Mouse (Mus musculus) cortical plate, adult 2 months (tissue): Measurements from ENCODE around the gene Prpf18. TPM values are rescaled to one million over a fixed set of nuclear protein-coding genes. Genes with fewer than 3 reads are reported as not detected.

Experiments used
- H3K27ac ChIP-seq: fragments of 200-500 bp; 2 replicates; pipeline ENCODE4 v1.5.1; 2012; ENCODE audit warnings: low read length, control low read depth, inconsistent platforms; ENCODE audit not compliant: insufficient read depth
- H3K4me1 ChIP-seq: fragments of 200-500 bp; 2 replicates; pipeline ENCODE4 v1.6.1; 2011; ENCODE audit warnings: low read length; ENCODE audit not compliant: control insufficient read depth, insufficient read depth
- H3K4me3 ChIP-seq: fragments of 200-500 bp; 2 replicates; pipeline ENCODE4 v1.5.1; 2011; ENCODE audit warnings: mild to moderate bottlenecking, low read length, control low read depth; ENCODE audit not compliant: insufficient read depth
- CTCF ChIP-seq: fragments of 200-500 bp; IDR thresholded peaks from 2 replicates; pipeline ENCODE4 v1.5.1; 2011; ENCODE audit warnings: mild to moderate bottlenecking, control low read depth, low read length; ENCODE audit not compliant: insufficient read depth; ENCODE audit errors: extremely low read depth
- POLR2A ChIP-seq: fragments of 200-500 bp; IDR thresholded peaks from 2 replicates; pipeline ENCODE4 v1.6.1; 2011; ENCODE audit warnings: mild to moderate bottlenecking, low read length, control low read depth; ENCODE audit not compliant: insufficient read depth; ENCODE audit errors: extremely low read depth
- polyA plus RNA-seq: library from polyadenylated mRNA; depleted of rRNA; stranded (reverse); fragments of >200 nt; gene quantifications from 2 replicates; pipeline ENCODE4 v1.2.3, GENCODE M21; 2012; rRNA removed

The Prpf18 gene
- 41.1 and 41.3 TPM in 2 replicates for polyA plus RNA-seq

- TF ChIP-seq CTCF, result peak; percentile 67
- peak; percentile 82 for TF ChIP-seq POLR2A
- Histone ChIP-seq H3K27ac (peak within 1 kb of the TSS; percentile 14), H3K4me3 (peak within 1 kb of the TSS; percentile 87), H3K4me1 (peaks cover 4% of the 10 kb centered on the region)
These were observed at the start of gene Prpf18 for GRCm38 (mm10) chr2:4651500-4652285. Gene Prpf18, minus strand, starts transcription at chr2:4652113.

DNA sequence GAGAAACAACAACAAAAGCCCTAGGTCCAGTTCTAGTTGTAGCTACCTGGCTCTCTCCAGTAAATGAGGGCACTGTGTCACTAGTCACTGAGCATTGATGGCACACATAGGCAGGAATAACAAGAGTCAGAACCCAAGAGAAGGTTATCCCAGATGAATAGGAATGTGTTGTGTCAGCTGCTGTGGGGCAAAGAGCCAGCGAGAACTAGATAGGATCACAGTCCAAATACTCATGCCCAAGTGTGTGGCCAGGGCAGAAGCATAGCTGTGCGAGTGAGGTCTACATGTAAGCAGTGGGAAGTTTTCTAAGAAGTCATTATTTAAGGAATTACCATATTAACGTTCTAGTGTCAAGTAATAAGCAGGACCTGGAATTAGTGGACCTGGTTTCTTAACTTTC lies 28.0 kb upstream of the Prpf18 start:
- no peak overlapping the region for H3K27ac ChIP-seq
- H3K4me1 ChIP-seq, result no peaks in the 10 kb centered on the region
- TF ChIP-seq POLR2A (no peak), CTCF (no peak)
- no peak overlapping the region for H3K4me3 ChIP-seq

GRCm38 (mm10) chr2:4671636-4672035 lies 19.7 kb upstream of the Prpf18 start:
- H3K4me3 ChIP-seq, result no peak overlapping the region
- H3K4me1 ChIP-seq, result no peaks in the 10 kb centered on the region
- TF ChIP-seq POLR2A (no peak), CTCF (no peak)
- no peak overlapping the region for H3K27ac ChIP-seq

GRCm38 (mm10) chr2:4669701-4670100 lies 17.8 kb upstream of the Prpf18 start:
- H3K4me1 ChIP-seq, result no peaks in the 10 kb centered on the region
- H3K27ac ChIP-seq, result no peak overlapping the region
- no peak overlapping the region for H3K4me3 ChIP-seq
- TF ChIP-seq POLR2A (no peak), CTCF (no peak)

DNA sequence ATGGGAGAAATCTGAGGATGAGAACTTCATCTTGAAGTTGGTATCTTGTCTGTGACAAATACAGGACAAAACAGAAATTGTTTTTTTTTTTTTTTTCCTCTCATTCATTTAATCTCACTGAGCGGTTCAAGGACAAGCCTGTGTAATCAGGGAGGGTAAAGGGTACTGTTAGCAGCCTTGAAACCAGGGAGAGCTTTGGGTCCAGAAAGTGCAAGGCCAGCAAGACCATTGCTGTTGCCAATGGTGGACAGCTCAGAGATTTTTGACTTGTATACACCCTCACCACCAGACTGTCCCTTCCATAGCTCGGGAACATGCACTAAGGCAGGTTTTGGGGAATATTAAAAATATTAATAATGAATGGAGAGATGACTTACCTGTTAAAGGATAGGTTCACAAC lies 16.7 kb upstream of the Prpf18 start:
- Histone ChIP-seq H3K4me3 (no peak overlapping the region), H3K4me1 (no peaks in the 10 kb centered on the region), H3K27ac (no peak overlapping the region)
- TF ChIP-seq CTCF (no peak), POLR2A (no peak)

DNA sequence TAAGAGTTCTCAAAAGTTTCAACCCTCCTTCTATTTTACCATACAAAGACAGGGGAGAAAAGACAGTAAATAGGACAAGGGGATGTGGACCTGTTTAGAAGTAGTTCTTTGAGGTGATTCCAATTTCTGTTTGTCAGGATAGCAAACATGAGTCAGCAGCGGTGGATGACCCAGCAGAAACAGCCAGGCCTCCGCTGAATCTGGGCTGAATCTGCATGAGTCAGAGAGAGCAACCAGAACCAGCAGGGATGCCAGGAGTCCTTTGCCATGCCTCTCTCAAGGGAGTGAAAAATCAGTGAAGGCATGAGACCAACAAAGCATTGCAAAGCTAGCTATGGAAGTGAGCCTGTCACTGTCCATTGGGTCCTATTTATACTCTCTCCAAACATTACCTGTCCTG lies 8.8 kb upstream of the Prpf18 start:
- Histone ChIP-seq H3K27ac (no peak overlapping the region), H3K4me1 (no peaks in the 10 kb centered on the region), H3K4me3 (no peak overlapping the region)
- TF ChIP-seq POLR2A (no peak), CTCF (no peak)

GRCm38 (mm10) chr2:4649646-4650045 lies 2.3 kb downstream of the Prpf18 start:
- no peak overlapping the region for H3K4me3 ChIP-seq
- TF ChIP-seq CTCF, result no peak
- TF ChIP-seq POLR2A, result no peak
- H3K27ac ChIP-seq, result no peak overlapping the region
- peaks cover 4% of the 10 kb centered on the region for H3K4me1 ChIP-seq

DNA sequence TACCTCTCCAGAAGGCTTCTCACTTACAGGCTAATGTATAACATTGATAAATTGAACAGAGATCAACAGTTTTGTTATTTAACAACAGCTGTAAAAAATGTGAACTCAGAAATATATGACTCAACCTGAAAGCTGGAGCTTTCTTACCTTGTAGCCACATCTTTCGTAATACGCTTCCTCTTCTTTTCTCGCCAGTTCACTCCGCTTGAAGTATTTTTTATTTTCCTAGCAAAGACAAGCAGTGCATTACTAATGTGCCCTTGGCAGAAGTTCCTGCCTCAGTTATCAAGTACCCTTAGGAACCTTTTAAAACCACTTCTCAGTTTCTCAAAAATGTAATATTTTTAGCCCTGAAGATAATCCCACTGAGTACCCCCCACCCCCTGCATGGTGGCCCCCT lies 3.8 kb downstream of the Prpf18 start:
- Histone ChIP-seq H3K4me3 (no peak overlapping the region), H3K4me1 (peaks cover 4% of the 10 kb centered on the region), H3K27ac (no peak overlapping the region)
- no peak for TF ChIP-seq POLR2A
- TF ChIP-seq CTCF, result no peak

GRCm38 (mm10) chr2:4645066-4645465 lies 6.8 kb downstream of the Prpf18 start:
- H3K27ac ChIP-seq, result no peak overlapping the region
- H3K4me1 ChIP-seq, result peaks cover 3% of the 10 kb centered on the region
- TF ChIP-seq CTCF (no peak), POLR2A (no peak)
- no peak overlapping the region for H3K4me3 ChIP-seq

GRCm38 (mm10) chr2:4638189-4638588 lies 13.7 kb downstream of the Prpf18 start:
- no peak overlapping the region for H3K27ac ChIP-seq
- H3K4me3 ChIP-seq, result no peak overlapping the region
- no peaks in the 10 kb centered on the region; the same call in 1 of the 2 replicates for H3K4me1 ChIP-seq
- TF ChIP-seq POLR2A (no peak), CTCF (no peak)

- TF ChIP-seq POLR2A (no peak), CTCF (no peak)
- no peak overlapping the region for H3K27ac ChIP-seq
- no peaks in the 10 kb centered on the region; the same call in 1 of the 2 replicates for H3K4me1 ChIP-seq
- no peak overlapping the region for H3K4me3 ChIP-seq
These were observed 15.3 kb downstream of the Prpf18 start for GRCm38 (mm10) chr2:4636656-4637055.
